Mouse (Mus musculus): ENCODE data around the gene Mrpl55.
A peak's percentile ranks its signal among the peaks of the same experiment; 100 is the strongest.

Gene Mrpl55

GRCm38 (mm10) chr11:59226787-59227603 is 24.7 kb downstream of the Mrpl55 start:
- peak; percentile 34 for DNase-seq (ENCODE audit: low read depth, low spot score)

GRCm38 (mm10) chr11:59227604-59228121 is 25.4 kb downstream of the Mrpl55 start:
- DNase-seq (ENCODE audit: low read depth, low spot score) = no peak

- peak; percentile 97 for DNase-seq (ENCODE audit: low read depth, low spot score)
Observed at GRCm38 (mm10) chr11:59228122-59228953, 26.1 kb downstream of the Mrpl55 start, which contains the start of gene Arf1. Gene Arf1 (minus strand): TSS chr11:59228270.

GRCm38 (mm10) chr11:59230144-59230760 is 28.0 kb downstream of the Mrpl55 start:
- peak; percentile 62 for DNase-seq (ENCODE audit: low read depth, low spot score)

- no peak for DNase-seq (ENCODE audit: low read depth, low spot score)
Observed at GRCm38 (mm10) chr11:59232797-59233196, 30.5 kb downstream of the Mrpl55 start.

- DNase-seq (ENCODE audit: low read depth, low spot score) = peak; percentile 33
Observed at GRCm38 (mm10) chr11:59238525-59239427, 36.5 kb downstream of the Mrpl55 start.

GRCm38 (mm10) chr11:59239428-59239785 is 37.1 kb downstream of the Mrpl55 start:
- no peak for DNase-seq (ENCODE audit: low read depth, low spot score)

- no peak for DNase-seq (ENCODE audit: low read depth, low spot score)
Observed at GRCm38 (mm10) chr11:59239796-59240195, 37.5 kb downstream of the Mrpl55 start.

- DNase-seq (ENCODE audit: low read depth, low spot score) = no peak
Observed at GRCm38 (mm10) chr11:59241841-59242240, 39.6 kb downstream of the Mrpl55 start.

- DNase-seq (ENCODE audit: low read depth, low spot score) = no peak
Observed at GRCm38 (mm10) chr11:59243856-59244255, 41.6 kb downstream of the Mrpl55 start.

- no peak for DNase-seq (ENCODE audit: low read depth, low spot score)
Observed at GRCm38 (mm10) chr11:59248101-59248500, 45.8 kb downstream of the Mrpl55 start.

All from CD4-positive helper T cell, adult 2 months (primary cell).